Mouse (Mus musculus) heart, embryonic 12.5 days (tissue): ENCODE results near the gene Mslnl. TPM values are rescaled to one million over a fixed set of nuclear protein-coding genes. Genes with fewer than 3 reads are reported as not detected.

Experiments used
- ATAC-seq: fragments of 200-750 bp; cut with Nextera tagmentation; 2 replicates; pipeline ENCODE4 v1.8.0; 2017; ENCODE audit warnings: moderate TSS enrichment, moderate library complexity; ENCODE audit not compliant: insufficient number of reproducible peaks, low FRiP score
- H3K27ac ChIP-seq: fragments of 300-500 bp; sonication (generic); 2 replicates; pipeline ENCODE4 v1.5.1; 2016; ENCODE audit warnings: mild to moderate bottlenecking, moderate library complexity; ENCODE audit not compliant: poor library complexity, severe bottlenecking
- H3K27me3 ChIP-seq: fragments of 300-500 bp; sonication (generic); replicated peaks from 2 replicates; pipeline ENCODE4 v1.6.1; 2016; ENCODE audit warnings: mild to moderate bottlenecking, moderate library complexity
- H3K36me3 ChIP-seq: fragments of 300-500 bp; sonication (generic); 2 replicates; pipeline ENCODE4 v1.6.1; 2016; ENCODE audit warnings: mild to moderate bottlenecking, moderate library complexity
- H3K4me1 ChIP-seq: fragments of 300-500 bp; sonication (generic); replicated peaks from 2 replicates; pipeline ENCODE4 v1.6.1; 2016; ENCODE audit warnings: mild to moderate bottlenecking
- H3K4me2 ChIP-seq: fragments of 300-500 bp; sonication (generic); 2 replicates; pipeline ENCODE4 v1.6.1; 2016; ENCODE audit warnings: mild to moderate bottlenecking, moderate library complexity
- H3K4me3 ChIP-seq: fragments of 300-500 bp; sonication (generic); 2 replicates; pipeline ENCODE4 v1.5.1; 2016; ENCODE audit warnings: mild to moderate bottlenecking
- H3K9ac ChIP-seq: fragments of 300-500 bp; sonication (generic); 2 replicates; pipeline ENCODE4 v1.6.1; 2016; ENCODE audit warnings: mild to moderate bottlenecking, moderate library complexity
- H3K9me3 ChIP-seq: fragments of 300-500 bp; sonication (generic); replicated peaks from 2 replicates; pipeline ENCODE4 v1.6.1; 2016; ENCODE audit warnings: mild to moderate bottlenecking, moderate library complexity
- WGBS: fragments of 180-500 bp; shearing (Covaris S2); methylation state at CpG from one replicate; pipeline ENCODE4 v1.1.7; 2016; 5-methylcytosine and 5-hydroxymethylcytosine counted together
- polyA plus RNA-seq: library from polyadenylated mRNA; unstranded; fragments of >200 nt; fragmentation: Nextera tagmentation; extraction: Ambion mirVana; gene quantifications from 2 replicates; pipeline ENCODE4 v1.2.1, GENCODE M21; 2016

Mslnl gene
- polyA plus RNA-seq, 1 experiment from 2014 or later: not detected

DNA sequence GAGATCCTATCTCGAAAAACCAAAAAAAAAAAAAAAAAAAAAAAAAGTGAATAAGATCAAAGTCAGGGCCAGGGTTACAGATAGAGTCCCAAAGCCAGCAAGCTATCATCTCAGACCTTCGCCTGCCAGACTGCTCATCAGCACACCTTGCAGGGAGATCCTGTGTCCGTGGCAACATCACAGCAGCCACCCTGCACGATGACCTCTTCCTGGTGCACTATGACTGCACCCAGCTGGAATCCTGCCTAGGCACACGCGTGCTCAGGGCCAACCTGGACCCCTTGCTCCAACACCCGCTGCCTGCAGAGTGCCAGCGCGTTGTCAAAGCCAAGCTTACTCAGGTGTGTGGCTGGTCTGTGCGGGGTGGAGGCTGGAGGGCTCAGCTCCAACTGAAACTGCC lies 8.5 kb downstream of the Mslnl start:
- Histone ChIP-seq H3K9ac (no peak overlapping the region), H3K36me3 (no peaks in the 10 kb centered on the region), H3K27me3 (peaks cover 38% of the 10 kb centered on the region), H3K4me1 (no peaks in the 10 kb centered on the region), H3K4me2 (no peak overlapping the region), H3K9me3 (no peaks in the 10 kb centered on the region), H3K27ac (no peak overlapping the region), H3K4me3 (no peak overlapping the region)
- WGBS: 71% methylated on average over 10 of the region's 10 CpGs
- no peak for ATAC-seq

DNA sequence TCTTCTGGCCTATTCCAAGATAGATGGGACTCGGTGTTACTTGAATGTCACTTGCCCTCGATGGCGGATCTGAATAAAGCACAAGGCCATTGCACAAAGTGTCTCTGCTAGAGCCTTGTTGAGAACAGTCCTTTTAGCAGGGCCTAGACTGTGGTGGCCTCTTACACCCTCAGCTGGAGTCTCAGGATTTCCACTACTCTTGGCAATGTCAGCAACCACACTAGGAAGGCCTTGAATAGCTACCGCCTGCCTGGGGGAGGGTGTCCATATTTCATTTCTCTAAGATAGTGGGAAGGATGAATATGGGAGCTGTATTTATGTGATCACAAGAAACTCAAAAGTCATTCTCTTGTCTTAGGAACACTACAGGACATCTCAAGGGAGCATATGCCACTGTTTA lies 12.4 kb downstream of the Mslnl start:
- peaks cover 12% of the 10 kb centered on the region for H3K4me1 ChIP-seq
- H3K9ac ChIP-seq: no peak overlapping the region
- no peaks in the 10 kb centered on the region for H3K9me3 ChIP-seq
- H3K4me2 ChIP-seq: no peak overlapping the region
- H3K36me3 ChIP-seq: no peaks in the 10 kb centered on the region
- no peak overlapping the region for H3K4me3 ChIP-seq
- 82% methylated on average over 4 of the region's 4 CpGs for WGBS
- no peak overlapping the region for H3K27ac ChIP-seq
- ATAC-seq: no peak
- peaks cover 36% of the 10 kb centered on the region for H3K27me3 ChIP-seq

DNA sequence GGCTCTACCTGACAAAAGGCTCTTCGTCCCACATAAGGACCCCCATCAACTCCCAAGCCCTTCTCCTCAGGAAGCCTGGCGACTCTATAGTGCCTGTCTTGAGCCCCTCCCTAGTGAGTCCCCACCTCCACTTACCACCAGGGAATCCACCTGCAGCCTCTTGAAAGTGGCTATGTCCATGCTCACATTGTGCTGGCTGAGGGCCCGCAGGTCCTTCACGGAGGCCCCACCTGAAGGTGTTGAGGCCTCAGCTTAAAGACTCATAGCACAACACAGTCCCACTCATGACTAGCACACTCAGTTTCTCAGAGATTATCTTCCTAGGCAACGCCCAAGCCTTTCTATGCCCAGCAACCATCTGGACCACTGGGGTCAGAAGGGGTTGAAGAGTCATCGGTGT lies 13.5 kb downstream of the Mslnl start:
- ATAC-seq: no peak
- peaks cover 12% of the 10 kb centered on the region for H3K4me1 ChIP-seq
- no peak overlapping the region for H3K4me3 ChIP-seq
- peaks cover 38% of the 10 kb centered on the region for H3K27me3 ChIP-seq
- no peak overlapping the region for H3K9ac ChIP-seq
- no peaks in the 10 kb centered on the region for H3K9me3 ChIP-seq
- H3K4me2 ChIP-seq: no peak overlapping the region
- H3K36me3 ChIP-seq: no peaks in the 10 kb centered on the region
- H3K27ac ChIP-seq: no peak overlapping the region
- WGBS: 76% methylated on average over 6 of the region's 6 CpGs

DNA sequence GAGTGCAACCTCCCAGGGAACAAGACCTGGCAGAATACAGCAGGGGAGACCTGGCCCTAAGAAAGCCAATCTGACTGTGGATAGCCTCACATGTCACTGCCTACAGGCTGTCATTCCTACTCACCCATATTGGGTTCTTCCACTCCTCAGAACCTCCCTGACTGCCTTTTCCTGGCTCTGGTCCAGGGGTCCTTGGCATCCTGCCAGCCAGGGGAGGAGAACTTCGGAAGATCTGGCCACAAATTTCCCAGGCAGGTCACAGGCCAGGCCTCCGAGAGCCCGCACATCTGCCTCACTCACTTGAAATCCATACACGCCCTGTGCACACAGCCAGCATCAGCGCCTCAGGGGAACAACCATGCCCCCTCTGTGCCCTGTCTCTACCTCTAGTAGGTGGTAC lies 15.6 kb downstream of the Mslnl start:
- no peaks in the 10 kb centered on the region for H3K36me3 ChIP-seq
- 46% methylated on average over 5 of the region's 5 CpGs for WGBS
- H3K4me2 ChIP-seq: no peak overlapping the region
- peaks cover 21% of the 10 kb centered on the region for H3K4me1 ChIP-seq
- H3K27ac ChIP-seq: no peak overlapping the region
- no peak for ATAC-seq
- peaks cover 26% of the 10 kb centered on the region; the same call in 1 of the 2 replicates for H3K27me3 ChIP-seq
- H3K9ac ChIP-seq: no peak overlapping the region
- H3K9me3 ChIP-seq: no peaks in the 10 kb centered on the region
- no peak overlapping the region for H3K4me3 ChIP-seq

DNA sequence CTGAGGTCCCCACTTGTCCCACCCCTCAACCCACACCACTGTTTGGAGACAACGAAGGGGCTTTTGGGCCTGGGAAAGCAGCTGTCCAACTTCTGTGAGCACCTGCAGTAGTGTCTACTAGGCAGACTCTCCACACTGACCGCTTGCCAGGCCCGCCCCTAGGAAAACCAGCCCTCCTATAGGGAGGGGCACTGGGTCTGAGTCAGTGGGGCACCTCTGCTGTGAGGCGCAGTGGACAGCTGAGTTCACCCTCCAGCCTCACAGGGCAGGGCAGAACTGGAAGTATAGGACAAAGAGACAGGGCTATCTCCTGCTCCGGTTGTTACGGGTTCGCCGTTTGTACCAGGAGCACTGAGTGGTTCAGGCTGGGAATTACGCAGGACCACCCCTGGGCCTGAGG lies 18.4 kb downstream of the Mslnl start, which contains the start of gene Msln:
Gene Msln (minus strand): TSS at position 138 of the 400 bp plus-strand sequence.
- H3K27ac ChIP-seq: no peak within 1 kb of the TSS
- 80% methylated on average over 9 of the region's 9 CpGs for WGBS
- no peak for ATAC-seq

DNA sequence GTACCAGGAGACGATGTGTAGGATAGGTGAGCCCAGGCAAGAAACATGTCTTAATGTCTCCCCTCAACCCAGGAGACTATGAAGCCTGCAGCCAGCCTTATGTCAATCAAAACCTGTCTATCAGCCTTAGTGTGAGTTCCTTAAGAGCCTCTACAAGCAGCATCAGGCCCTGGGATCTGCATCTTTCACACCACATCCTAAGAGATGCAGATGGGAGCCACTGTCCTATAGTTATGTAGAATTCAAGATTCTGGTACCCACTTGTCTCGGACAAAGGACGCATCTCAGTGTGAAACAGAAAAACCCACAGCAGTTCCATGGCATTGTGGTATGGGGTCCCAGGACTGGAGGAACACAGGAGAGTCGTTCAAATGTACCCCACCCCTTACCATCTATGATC lies 19.2 kb downstream of the Mslnl start:
- 81% methylated on average over 4 of the region's 4 CpGs for WGBS

More for the DNA sequence above, 18.4 kb downstream of the Mslnl start, which contains the start of gene Msln:
- peaks cover 23% of the 10 kb centered on the region for H3K27me3 ChIP-seq
- no peak within 1 kb of the TSS for H3K9ac ChIP-seq
- H3K4me3 ChIP-seq: no peak within 1 kb of the TSS
- peaks cover 27% of the 10 kb centered on the region for H3K4me1 ChIP-seq
- no peaks in the 10 kb centered on the region for H3K9me3 ChIP-seq
- no peaks in the 10 kb centered on the region for H3K36me3 ChIP-seq
- no peak within 1 kb of the TSS for H3K4me2 ChIP-seq

DNA sequence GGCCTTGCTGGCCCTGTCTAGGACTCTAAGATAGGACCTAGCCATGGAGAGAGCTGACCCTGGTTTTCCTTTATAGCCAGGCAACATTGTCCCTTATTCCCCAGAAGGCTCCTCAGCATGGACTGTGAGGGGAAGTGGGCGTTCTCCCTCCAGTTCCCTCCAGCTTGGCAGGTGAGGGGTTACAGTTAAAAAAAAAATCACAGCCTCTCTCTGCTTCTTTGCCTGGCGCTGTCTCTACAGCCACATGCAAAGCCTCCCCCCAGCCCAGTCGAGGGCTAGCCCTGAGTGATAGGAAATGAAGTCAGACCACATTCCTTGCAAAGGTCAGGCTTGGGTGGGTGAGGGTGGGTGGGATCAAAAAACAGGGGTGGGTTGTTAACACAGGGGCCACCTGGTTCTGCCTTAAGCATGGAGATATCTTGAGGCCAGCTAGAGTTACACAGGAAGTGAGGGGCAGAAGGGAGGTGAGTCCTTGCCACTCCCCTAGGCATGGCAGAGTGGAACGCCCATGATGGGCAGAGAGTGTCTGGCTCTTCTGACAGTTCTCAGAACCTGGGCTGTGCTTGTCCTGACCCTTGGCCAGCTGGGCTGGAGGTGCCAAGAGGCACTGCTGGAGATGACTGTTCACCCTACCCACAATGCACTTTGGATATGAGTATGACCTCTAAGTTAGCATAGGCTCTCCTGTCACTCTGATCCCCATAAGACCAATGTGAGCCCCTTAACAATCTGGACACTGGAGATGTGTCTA lies 20.0 kb downstream of the Mslnl start:
- no peak overlapping the region for H3K4me2 ChIP-seq
- no peak overlapping the region for H3K4me3 ChIP-seq
- H3K9me3 ChIP-seq: no peaks in the 10 kb centered on the region
- H3K27me3 ChIP-seq: peaks cover 24% of the 10 kb centered on the region
- H3K36me3 ChIP-seq: no peaks in the 10 kb centered on the region
- no peak overlapping the region for H3K27ac ChIP-seq
- ATAC-seq: peak; percentile 54; the same call in 1 of the 2 replicates
- H3K9ac ChIP-seq: no peak overlapping the region
- 27% methylated on average over 4 of the region's 4 CpGs for WGBS
- peaks cover 27% of the 10 kb centered on the region for H3K4me1 ChIP-seq

More for the DNA sequence above, 19.2 kb downstream of the Mslnl start:
- Histone ChIP-seq H3K4me1 (peaks cover 27% of the 10 kb centered on the region), H3K4me2 (no peak overlapping the region), H3K36me3 (no peaks in the 10 kb centered on the region), H3K9me3 (no peaks in the 10 kb centered on the region), H3K27ac (no peak overlapping the region), H3K4me3 (no peak overlapping the region), H3K27me3 (peaks cover 24% of the 10 kb centered on the region), H3K9ac (no peak overlapping the region)
- ATAC-seq: no peak

DNA sequence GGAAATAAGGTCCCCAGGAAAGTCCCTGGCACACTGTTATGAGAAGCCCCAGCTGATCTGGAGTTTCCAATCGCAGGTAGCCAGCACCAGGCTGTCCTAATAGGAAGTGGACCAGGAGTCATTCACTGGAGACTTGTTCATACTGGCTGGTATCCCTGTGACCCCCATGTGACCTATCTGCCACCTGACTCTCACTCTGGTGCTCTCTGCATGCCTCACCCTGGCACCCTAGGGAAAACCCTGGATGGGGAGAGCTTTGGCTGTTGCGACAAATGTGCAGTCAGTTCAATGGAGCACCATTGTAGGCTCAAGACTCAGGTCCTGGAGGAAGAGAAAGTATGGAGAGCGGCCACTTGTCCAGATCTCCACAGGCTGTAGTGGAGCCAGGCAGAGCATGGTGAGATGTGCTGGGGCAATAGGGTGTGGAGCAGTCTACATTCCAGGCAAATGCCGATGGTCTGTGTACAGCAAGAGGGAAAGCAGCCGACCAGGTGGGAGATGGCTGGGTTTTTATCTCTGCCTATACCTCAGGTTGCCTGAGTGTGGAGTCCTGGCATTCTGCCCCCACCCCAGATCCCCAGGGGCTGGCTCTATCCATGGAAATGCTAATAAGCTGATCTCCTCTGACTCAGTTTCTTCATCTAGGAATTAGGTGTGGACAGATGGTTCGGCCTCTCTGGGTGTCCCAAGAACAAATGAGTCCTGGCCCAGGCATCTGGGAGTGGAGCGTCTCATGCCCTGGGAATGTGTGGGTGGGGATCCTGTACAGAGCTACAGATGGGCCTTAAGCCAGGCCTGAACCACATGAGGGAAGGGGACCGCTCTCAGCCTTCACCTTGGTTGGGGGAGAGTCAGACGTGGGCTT lies 20.8 kb downstream of the Mslnl start:
- H3K27ac ChIP-seq: no peak overlapping the region
- peak; percentile 38; the same call in 1 of the 2 replicates for ATAC-seq
- no peaks in the 10 kb centered on the region for H3K36me3 ChIP-seq

DNA sequence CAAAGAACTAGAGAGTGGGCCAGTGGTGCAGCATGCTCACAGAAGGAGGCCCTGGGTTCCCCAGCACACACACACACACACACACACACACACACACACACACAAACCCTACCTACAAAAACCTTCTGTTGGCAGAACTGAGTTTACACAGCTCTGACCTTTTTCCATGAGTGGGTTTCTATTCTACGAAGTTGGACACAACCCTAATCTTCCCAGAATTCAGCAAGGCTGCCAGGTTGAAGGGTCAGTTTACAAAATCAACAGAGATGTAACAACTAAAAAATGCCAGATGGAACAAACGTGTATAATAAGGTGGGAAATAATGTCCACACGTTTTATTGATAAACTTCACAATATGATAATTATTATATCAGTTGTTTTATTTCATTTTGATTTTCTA lies 21.8 kb downstream of the Mslnl start:
- Histone ChIP-seq H3K4me3 (no peak overlapping the region), H3K4me2 (no peak overlapping the region), H3K4me1 (peaks cover 15% of the 10 kb centered on the region; the same call in 1 of the 2 replicates), H3K9ac (no peak overlapping the region), H3K27ac (no peak overlapping the region), H3K36me3 (no peaks in the 10 kb centered on the region), H3K9me3 (no peaks in the 10 kb centered on the region), H3K27me3 (peaks cover 21% of the 10 kb centered on the region)
- ATAC-seq: no peak
- WGBS: 54% methylated on average over 3 of the region's 3 CpGs

More for the DNA sequence above, 20.8 kb downstream of the Mslnl start:
- no peak overlapping the region for H3K4me2 ChIP-seq
- peaks cover 24% of the 10 kb centered on the region for H3K27me3 ChIP-seq
- H3K9me3 ChIP-seq: no peaks in the 10 kb centered on the region
- peaks cover 19% of the 10 kb centered on the region for H3K4me1 ChIP-seq
- no peak overlapping the region for H3K4me3 ChIP-seq
- no peak overlapping the region for H3K9ac ChIP-seq
- 65% methylated on average over 9 of the region's 9 CpGs for WGBS

DNA sequence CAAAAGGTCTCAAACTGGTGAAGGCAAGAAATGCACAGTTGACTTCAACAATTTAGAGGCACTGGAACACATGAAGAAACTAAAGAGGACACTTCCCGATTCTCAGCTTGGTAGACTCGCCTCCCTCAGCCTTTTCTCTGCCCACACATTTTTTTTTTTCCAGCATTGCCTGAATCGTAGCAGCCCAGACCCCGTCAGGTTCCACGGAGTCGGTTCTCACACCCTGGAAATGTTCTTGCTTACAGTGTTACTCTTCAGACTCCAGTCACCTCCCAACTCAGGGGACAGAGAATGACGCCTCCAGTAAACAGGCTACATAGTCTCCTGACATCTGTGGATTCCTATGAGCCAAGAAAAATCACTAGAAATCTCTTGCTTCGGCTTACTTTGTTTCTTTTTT lies 24.3 kb downstream of the Mslnl start:
- H3K27me3 ChIP-seq: peaks cover 7% of the 10 kb centered on the region
- 64% methylated on average over 8 of the region's 8 CpGs for WGBS
- H3K4me3 ChIP-seq: no peak overlapping the region

DNA sequence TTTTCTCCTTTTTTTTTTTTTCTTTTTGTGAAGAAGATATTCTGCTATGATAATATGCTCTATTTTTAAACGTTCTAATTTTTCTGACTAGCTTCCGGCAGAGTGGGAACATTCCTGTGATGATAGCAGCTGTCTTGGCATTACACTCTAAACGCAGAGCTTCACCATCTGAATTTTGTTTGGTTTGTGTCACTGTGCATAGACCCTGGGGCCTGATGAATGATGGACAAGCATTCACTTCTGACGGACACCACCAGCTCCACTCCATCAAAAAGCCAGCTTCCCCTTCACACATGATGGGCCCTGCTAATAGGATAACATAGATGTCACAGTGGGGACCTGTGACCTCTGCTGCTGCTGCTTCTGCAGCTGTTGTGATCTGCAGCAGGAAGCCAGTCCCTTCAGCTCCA lies 25.7 kb downstream of the Mslnl start:
- ATAC-seq: no peak
- Histone ChIP-seq H3K4me2 (no peak overlapping the region), H3K27me3 (peaks cover 7% of the 10 kb centered on the region), H3K9me3 (no peaks in the 10 kb centered on the region), H3K27ac (no peak overlapping the region), H3K9ac (no peak overlapping the region), H3K36me3 (no peaks in the 10 kb centered on the region), H3K4me1 (0 out of 2 replicates have a peak, but pooled peaks cover 5% of the 10 kb centered on the region), H3K4me3 (no peak overlapping the region)
- WGBS: 32% methylated on average over 4 of the region's 4 CpGs

More for the DNA sequence above, 24.3 kb downstream of the Mslnl start:
- no peak for ATAC-seq
- peaks cover 13% of the 10 kb centered on the region; the same call in 1 of the 2 replicates for H3K4me1 ChIP-seq
- H3K27ac ChIP-seq: no peak overlapping the region
- H3K9ac ChIP-seq: no peak overlapping the region
- H3K4me2 ChIP-seq: no peak overlapping the region
- no peaks in the 10 kb centered on the region for H3K36me3 ChIP-seq
- H3K9me3 ChIP-seq: no peaks in the 10 kb centered on the region
